Mouse (Mus musculus) inflammation-experienced regulatory T-cells, adult 6 months (primary cell): ENCODE data around the gene Tank. TPM values are rescaled to one million over a fixed set of nuclear protein-coding genes. Genes with fewer than 3 reads are reported as not detected.

Experiments
- ATAC-seq: one replicate; pipeline ENCODE4 v1.8.0; 2017
- polyA plus RNA-seq, 3 experiments: library from polyadenylated mRNA; unstranded; fragments of 100-300 nt; shearing (Covaris generic); gene quantifications; one replicate each; pipeline ENCODE4 v1.2.1; 2017

Tank gene
- polyA plus RNA-seq, 3 experiments from 2014 or later, result 245 to 330 (median 251) TPM

DNA sequence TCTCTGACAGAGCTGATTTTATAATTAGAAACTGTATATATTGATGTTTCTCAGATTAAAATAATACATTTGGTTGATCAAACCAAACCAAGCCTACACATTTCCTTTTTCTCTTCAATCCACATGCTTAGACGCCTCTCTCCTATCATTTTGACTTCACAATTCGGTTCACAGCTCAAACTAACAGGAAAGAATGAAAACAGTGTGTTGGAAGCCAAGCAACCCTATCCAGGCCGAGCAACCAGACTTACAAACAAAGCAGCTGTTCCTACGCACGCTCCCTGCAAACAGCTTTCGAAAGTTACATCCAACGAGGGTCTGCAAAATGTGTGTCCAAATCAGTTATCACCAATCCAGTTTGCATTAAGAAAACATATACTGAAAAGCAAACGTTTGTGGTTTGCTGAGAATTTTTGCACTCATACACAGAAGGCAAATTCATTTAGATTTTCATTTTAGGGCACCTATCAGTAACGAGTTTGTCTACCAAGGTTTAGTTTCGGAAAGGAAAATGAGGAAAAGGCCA is 2.2 kb downstream of the Tank start:
- ATAC-seq, result no peak

DNA sequence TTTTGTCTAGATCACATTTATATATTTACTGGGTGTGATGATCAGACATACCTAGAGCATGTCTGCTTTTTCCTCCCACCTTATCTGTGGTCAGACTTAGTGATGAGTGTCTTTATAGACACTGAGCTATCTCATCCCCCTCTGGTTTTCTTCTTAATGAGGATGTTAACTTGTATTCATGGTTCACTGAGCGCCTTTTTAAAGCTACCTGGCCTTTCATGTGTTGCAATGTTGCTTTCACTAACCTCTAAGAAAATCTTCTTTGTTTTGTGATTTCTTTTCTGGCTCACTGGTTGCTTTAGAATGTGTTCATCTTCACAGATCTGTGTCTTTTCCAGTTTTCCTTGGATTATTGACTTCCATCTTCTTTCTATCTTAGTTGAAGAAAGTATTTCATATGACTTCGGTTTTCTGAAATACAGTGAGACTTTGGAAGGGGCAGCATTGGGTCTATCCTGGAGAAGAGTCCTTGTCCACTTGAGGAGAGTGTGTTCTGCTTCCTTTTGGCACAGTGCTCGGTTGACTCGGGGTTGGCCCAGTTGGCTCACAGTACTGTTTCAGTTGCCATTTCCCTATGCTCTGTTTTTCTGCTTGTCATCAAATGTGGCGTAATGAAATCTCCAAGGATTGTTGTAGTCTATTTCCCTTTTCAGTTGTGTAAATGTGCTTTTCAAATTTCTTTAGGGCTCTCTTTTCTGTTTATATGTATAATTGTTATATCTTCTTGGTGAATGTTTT is 4.4 kb downstream of the Tank start:
- ATAC-seq, result no peak

DNA sequence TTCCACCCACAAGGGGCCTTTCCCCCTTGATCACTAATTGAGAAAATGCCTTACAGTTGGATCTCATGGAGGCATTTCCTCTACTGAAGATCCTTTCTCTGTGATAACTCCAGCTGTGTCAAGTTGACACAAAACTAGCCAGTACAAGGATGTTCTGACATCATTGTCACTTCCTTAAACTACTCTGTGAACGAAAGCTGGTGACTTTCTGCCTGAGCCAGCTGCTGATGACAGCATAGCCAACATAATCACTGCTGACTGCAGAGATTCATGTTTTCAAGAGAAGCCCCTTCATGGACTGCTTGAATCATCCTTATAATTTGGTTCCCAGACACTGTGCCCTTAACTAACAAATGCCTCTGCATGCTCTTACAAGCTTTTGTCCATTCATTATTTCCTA is 7.1 kb downstream of the Tank start:
- ATAC-seq, result peak; percentile 51

DNA sequence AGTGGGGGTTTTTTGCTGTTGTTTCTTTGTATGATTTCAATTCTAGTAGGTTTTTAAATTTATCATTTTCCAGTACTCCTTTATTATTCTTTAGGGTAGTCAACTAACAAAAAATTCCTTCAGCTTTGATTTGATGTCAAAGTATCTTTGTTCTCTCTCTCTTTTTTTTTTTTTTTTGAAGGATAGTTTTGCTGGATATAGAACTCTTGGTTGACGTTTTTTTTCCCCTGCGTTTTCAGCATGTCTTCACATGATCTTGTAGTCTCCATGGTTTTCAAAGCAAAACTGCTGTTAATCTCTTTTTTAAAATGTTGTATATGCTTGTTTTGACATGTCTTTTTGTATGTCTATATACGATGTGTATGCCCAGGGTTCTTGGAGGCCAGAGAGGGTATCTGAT is 7.8 kb downstream of the Tank start:
- ATAC-seq, result no peak

DNA sequence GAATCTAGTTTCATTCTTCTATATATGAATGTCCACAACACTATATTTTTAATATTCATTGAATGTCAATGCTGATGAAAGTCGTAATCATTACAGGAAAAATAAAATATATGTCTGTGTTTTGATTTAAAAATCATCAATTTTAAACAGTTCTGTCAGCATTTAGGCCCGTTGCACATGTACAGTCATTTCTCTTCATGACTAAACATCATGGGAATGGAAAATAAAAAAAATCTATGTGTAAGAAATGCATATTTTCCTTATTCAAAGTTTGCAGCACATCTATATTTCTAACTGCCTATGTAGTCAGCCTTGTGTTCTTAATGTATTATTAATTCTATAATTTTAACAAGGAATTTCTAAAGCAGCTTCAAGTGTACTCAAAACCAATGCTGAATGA is 12.4 kb downstream of the Tank start:
- no peak for ATAC-seq

DNA sequence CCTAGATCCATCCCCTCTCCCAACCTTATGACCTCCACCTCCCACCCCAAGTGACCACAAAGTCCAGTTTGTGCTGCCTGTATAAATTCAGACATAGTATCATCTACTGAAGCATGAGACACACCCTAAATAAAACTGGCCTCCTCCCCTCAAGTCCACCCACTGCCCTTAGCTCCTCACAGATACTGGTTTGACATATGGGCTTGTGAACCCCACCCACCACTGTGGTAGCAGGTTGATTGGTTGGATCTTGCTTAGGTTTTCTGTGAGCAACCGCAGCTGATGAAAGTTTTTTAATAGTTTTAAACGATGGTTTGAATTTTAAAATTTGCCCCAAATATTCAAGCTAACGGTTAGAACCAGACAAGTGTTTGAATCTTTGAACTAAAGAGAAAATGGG is 13.7 kb downstream of the Tank start:
- no peak for ATAC-seq

DNA sequence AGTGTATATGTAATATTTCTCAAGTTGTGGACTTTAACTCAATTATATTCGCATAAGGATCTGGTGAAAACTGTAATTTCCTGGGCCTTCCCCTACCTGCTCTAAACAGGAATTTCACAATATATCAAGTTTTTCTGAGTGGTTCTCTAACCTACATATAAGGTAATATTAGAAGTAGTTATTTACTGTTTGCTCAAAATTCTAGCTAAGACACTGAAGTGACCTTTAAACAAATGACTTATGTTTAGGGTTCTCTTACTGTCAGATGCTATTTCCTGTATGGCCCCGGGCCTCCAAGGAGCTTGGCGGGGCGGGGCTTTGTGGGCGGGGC is 14.3 kb downstream of the Tank start:
- ATAC-seq, result peak; percentile 2

DNA sequence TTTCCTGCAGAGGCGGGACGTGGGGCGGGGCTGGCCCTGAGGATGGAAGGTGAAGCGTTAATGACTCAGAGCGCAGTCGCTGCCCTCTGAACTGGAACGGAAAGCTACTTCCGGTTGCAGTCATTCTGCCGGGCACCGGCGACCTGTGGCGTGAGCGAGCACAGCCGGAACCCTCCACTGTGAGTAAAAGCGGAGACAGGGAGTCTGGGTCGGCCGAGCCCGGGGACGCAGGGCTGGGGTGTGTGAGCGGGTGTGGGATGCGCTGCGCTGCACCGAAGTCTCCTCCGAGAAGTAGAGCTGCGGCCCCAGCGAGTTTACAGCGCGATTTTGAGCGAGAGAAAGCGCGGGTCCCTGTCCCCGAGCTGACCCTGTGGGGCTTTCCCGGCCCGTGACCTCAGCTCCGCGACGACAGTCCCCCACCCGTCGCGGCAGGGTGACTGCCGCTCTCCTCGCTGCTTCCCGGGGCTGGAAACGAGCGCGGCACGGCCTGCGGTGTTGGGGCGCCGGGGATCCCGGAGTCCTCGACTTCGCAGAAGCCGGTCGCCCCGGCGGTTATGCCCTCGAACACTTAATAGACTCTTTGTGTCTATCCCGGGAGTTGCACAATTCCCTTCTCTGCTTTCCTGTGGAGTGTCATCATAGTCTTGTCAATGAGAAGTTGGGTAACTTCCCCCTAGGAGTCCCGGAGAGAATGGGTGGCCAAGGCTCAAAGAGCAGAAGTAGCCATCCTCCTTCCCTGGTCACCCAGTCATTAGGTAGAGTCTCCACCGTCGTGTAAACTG is 14.8 kb downstream of the Tank start:
- peak; percentile 83 for ATAC-seq

DNA sequence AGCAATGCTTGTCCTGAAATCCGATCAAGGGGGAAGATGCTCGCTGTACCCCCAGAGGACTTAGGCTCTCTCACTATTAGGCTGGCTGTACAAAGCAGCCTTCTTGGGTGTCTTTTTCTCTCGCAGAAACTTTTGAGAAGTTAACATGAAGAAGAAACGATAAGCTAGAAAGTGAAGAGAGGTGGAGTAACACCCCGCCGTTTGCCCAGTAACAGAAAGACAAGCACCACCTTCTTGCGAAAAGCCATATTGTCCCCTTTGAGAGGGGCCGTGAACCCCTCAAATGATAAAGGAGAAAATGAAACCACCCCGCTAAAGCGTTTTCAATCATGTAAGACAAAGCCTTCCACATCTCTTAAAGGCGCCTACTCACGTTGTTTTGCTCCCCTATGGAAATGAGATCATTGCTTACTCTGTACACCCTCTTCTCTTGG is 15.5 kb downstream of the Tank start:
- ATAC-seq, result peak; percentile 25

DNA sequence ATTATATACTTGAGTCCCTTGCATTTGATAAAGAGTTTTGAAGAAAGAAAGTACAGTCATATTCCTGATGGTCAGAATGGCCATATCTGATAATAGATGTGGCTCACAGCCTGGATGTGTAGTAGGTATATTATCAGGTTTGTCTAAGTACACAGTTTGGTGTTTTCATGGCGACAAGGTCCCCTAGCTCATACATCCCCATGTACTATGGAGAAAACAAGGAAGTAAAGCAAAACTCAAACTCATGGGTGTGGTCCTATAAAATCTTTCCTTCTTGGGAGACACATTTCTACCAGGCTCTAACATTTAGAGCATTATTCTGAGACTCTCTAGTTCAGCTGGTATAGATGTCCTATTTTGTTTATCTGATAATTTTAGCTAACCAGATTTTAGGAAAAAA is 21.3 kb downstream of the Tank start:
- ATAC-seq, result no peak

DNA sequence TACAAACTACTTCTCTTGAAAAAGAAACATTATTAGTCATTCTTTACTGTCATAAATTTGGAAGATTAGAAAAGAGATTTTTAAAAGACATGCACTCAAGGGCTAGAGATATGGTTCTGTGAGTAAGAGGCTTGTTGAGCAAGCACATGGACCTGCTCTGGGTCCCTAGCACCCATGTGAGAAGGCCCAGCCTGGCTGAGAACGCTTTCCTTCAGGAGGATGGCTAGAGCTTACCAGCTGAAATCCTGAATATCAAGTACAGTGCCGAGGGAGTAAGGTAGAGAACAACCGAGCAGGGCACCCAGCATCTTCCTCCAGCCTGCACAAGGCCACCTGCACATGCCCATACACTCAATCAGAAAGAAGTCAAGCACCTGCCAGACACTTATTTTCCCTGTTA is 25.1 kb downstream of the Tank start:
- no peak for ATAC-seq

DNA sequence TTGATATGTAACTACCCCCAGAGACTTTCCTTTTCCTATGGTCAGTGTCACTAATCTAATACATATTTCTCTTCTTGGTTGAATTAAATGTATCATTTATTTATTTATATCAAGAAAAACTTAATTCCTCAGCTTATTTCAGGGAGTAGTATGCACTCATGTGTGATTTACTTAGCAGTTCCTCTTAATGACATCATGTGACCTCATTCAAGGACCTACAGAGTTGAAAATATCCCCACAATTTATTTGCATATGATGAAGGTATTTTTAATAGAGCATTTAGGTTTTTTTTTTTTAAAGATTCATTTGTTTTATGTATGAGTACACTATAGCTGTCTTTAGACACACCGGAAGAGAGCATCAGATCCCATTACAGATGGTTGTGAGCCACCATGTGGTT is 28.6 kb downstream of the Tank start:
- no peak for ATAC-seq

DNA sequence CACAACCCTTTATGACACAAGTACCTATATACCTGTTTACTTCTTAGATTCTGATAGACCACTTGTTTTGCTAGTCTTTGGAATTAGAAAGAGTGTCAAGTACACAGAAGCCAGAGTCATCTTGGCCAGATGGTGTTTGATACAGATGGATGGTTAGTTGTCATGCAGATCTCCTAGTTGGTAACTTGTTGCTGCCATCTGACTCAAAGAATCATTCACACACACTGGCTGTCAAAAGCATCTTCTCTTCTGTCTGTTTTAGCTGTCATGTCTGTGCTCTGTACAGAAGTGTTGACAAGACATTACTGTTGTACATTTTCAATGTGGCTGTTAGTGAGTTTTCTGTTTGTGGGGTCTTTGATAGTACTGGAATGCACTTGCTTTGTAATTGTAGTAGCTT is 45.6 kb downstream of the Tank start:
- ATAC-seq, result no peak

DNA sequence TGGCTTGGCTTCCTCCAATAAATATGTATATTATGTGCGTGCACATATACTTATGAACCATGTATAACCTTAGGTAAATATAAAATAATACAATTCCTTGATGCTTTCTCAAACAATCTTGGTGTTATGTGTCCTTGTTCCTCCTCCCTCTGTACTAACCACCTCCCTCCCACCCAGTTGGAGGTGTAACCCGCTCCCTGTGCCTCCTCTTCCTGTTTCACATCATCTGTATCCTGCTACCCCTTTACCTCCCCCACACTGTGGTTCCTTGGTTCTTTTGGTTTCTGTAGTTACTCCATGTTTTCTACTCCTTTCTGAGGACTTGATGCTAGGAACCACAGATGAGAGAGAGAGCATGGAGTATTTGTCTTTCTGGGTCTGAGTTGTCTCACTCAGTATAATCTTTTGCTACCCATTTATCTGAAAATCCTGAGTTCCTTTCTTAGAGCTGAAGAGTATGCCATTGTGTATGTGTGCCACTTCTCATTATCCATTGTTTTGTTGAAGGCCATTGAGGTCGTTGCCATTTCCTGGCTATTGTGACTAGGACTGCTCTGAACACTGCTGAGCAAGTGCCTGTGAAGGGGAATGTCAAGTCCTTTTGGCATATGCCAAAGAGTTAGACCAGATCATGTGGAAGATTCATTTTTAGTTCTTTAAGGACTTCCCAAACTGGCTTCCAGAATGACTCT is 52.6 kb downstream of the Tank start:
- peak; percentile 34 for ATAC-seq

DNA sequence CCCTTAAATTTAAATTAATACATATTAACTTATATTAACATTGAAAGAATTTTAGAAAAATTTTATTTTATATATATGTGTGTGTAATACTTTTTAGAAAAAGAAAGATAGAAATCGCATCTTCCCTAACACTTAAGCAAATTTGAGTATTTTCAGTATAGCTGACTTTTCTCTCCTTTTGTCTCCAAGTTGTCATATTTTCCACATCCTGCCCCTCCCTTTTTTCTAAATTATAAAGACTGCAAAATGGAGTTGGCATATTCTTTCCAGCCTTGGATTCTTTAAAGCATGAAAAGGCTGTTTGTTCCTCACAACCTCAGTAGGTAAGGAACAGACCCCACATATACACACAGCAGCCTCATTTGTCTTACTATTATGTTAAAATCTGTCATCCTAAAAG is 56.7 kb downstream of the Tank start:
- peak; percentile 36 for ATAC-seq

DNA sequence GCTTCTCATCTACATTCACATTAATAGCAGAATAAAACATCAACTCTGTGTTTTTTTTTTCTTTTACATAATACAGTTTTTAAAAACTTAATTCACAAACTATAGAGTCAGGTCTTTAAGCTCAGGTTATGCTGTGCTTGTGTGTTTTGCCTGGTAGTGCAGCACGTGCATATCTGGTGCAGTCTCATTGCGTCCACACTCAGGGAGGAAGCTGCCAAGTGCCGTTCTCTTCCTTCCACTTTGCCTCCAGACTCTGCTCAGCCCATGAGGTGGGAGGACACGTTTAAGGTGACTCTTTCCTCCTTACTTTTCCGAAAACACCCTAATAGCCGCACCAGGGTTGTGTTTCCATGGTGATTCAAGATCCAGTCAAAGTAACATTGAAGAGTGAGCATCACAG is 59.8 kb downstream of the Tank start:
- no peak for ATAC-seq

DNA sequence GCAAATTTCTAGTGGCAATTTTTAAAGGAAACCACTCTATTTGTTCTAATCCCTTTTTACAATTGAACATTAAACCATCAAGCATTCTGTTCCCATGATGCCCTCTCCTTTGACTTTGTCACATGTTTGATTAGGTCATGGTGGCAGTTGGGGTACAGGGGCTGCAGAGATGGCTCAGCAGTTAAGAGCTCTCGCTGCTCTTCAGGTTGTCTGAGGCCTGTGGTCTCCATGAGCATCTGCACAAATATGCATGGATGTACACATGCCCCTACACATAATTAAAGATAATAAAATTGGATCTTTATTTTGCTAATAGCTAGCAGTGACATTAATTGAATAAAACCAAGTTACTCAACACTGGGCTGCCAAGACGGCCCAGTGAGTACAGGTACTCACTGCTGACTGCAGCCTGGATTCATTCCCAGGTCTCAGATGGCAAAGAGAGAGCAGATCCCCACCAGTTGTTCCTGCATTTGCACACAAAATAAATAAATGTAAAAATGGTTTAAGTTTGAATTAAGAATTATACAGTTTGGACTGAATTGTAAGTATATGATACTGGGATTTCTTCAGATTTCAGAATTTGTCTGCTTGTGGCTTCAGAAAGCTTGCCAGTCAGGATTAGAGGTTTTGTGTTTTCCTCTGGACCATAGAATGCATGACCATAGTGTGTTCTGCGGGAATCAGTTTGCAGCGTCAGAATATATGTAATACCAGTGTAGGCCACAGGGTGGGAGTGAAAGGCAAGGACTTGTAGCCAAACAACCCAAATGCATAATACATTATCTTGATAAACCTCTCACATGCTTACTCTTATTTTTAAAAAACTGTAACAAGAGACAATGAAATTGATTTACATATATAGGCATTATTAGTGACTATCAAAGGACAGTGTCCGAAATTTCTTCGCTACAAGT is 64.3 kb downstream of the Tank start:
- peak; percentile 85 for ATAC-seq

DNA sequence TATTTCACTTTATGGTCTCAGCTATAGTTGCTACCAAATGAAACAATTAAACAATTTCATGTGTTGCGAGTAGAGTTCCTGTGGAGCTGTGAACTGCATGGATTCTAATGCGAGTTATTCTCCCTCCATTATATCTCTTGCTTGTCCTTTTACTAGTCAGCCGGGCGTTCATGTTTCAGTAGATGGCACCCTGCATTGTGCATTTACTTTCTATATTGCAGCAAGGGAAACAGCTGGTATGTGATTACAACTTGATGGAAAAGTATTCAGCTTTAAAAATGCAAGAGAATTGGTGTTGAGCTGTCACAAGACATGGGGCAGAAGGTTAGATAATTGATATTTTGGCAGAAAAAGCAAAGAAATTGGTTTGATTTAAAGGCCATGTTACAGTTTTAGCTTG is 72.8 kb downstream of the Tank start:
- ATAC-seq, result no peak

DNA sequence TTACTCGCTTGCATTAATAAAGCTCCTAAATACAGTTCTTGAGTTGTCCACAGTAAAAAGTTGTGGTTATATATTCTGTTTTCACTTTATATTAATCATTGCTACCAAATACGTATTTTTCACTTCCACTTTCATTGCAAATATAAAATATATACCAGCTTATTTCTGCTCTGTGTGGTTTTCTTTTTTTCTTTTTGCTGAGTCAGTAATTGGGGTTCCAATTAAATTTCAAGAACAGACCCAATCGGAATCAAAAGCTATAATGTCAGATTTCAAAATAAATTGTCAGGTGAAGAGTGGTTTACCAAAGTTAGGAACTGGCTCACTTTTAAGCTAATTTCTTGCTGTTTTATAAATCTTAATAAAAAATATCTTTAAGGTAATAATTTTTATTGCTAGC is 73.3 kb downstream of the Tank start:
- no peak for ATAC-seq

DNA sequence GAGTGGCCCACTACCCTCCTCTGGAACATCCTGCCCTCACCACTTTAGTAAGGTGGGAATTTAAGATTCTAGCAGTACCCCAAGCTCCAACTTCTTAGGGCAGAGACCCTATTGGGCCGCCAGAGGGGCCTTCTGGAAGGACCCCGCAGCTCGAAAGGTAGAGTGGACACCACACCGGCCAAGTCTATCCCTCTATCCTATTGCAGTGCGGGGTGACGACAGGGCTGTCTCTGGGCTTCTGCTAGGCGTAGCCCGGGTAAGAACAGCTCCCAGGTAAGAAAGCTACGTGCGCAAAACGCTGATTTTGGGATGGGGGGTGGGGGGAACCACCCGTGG is 76.6 kb downstream of the Tank start:
- ATAC-seq, result no peak

DNA sequence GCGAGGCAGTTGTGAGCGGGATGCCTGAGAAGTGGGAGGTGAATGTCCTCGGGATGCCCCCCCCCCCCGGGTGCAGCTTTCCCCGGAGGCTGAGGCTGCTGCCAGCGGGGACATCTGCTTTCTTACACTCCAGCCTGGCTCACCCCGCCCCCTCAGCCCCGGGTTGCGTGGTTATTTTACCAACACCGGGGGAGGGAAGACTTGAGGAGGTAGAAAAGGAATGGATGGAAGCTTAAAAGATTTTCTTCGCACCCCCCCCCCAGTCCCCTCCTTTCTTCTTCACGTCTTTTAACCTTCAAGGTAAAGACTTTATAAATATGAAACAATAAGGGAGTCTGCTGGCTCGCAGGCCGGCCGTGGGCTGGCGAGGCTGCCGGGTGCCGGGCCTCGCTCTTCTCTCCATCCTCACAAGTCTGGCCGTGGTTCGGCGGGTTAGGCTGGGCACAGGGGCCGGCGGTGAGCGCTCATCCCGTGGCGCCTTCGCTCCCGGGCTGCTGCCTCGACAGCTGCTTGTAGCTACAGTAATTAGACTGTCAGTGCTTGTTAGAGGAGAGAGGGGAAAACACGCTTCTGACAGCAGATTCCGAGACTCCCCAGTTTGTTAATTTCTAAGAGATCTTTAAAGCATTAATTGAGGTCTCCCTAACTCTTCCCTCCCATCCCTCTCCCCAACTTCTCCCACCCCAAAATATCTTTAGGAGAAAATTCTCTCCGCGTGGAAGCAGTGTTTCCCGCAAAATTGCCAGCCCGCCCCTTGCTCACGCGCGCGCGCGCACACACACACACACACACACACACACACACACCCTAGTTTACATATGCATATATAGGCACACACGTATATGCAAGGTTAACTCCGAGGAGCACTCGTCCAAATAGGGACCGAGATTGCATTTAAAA is 77.2 kb downstream of the Tank start:
- ATAC-seq, result no peak
